10 mouse cellular contexts compared by ENCODE assay signal in genomic region chr5:139081370-139081769, GRCm38 (mm10).
DNase-seq lines count a peak whose midpoint lies in the region; ATAC-seq and TF ChIP-seq lines count a peak whose summit lies in the region.
"Had no signal": no experiment of that assay in that cellular context is flagged by ENCODE, and none has a peak within 500 bp of the region (broad histone marks: within the 10 kb centered on the region; RNA-seq: fewer than 3 reads in every experiment).

No protein-coding gene starts in this region.

- WGBS in lung, embryonic 14.5 days, result 11% methylated on average over 6 of the region's 6 CpGs
- WGBS in lung, adult 2 months, result 24% methylated on average over 6 of the region's 6 CpGs
- WGBS in heart, postnatal 0 days, result 10% methylated on average over 6 of the region's 6 CpGs

- no peak for ATAC-seq in lung, embryonic 14.5 days (ENCODE audit: insufficient read depth)
- peak; percentile 59 for ATAC-seq in heart, postnatal 0 days (ENCODE audit: insufficient read depth, low read depth)
- ATAC-seq in erythroblast, adult 5-6 weeks (replicated peaks; ENCODE audit: low FRiP score, poor library complexity, severe bottlenecking), result no peak

- peak; percentile 70 to 84 for DNase-seq in adrenal gland, adult (ENCODE audit: inconsistent age in 2 of 2, low spot score in 1 of 2)
- no peak for DNase-seq in adrenal gland, postnatal 4 days (ENCODE audit: low spot score in 2 of 2)
- peak; percentile 48 for DNase-seq in lung, embryonic 14.5 days
- DNase-seq in lung, adult 2 months, result no peak
- DNase-seq in heart, postnatal 0 days (ENCODE audit: low spot score), result peak; percentile 73
- peak; percentile 35 for DNase-seq in lung, postnatal 10 days
- no peak for DNase-seq in urinary bladder, postnatal 10 days (ENCODE audit: low spot score)
- DNase-seq: cerebellum, adult 11 months had no signal

- no peak for TF ChIP-seq CTCF in lung, embryonic 14.5 days (IDR thresholded peaks at IDR 0.05; ENCODE audit: low read depth)
- TF ChIP-seq CTCF in lung, adult 2 months (IDR thresholded peaks at IDR 0.05; ENCODE audit: insufficient read depth, low read length), result no peak
- TF ChIP-seq CTCF in heart, postnatal 0 days (IDR thresholded peaks at IDR 0.05; ENCODE audit: low read depth), result no peak

- H3K4me3 ChIP-seq in lung, embryonic 14.5 days (ENCODE audit: low read depth, low read length), result no peak overlapping the region
- H3K4me3 ChIP-seq in lung, adult 2 months (replicated peaks; ENCODE audit: extremely low read depth, low read depth, low read length), result no peak overlapping the region
- H3K4me3 ChIP-seq in heart, postnatal 0 days (ENCODE audit: low read depth, low read length), result no peak overlapping the region
- H3K4me3 ChIP-seq: forebrain, embryonic 12.5 days had no signal

- no peaks in the 10 kb centered on the region for H3K9me3 ChIP-seq in lung, embryonic 14.5 days (ENCODE audit: low read depth, low read length)
- no peaks in the 10 kb centered on the region for H3K9me3 ChIP-seq in heart, postnatal 0 days (replicated peaks; ENCODE audit: control insufficient read depth, low read length)
- H3K9me3 ChIP-seq: forebrain, embryonic 12.5 days had no signal

- TF ChIP-seq EP300 in heart, postnatal 0 days (IDR thresholded peaks at IDR 0.05; ENCODE audit: low read depth), result 0 out of 2 replicates have a peak, but pooled peaks have one; percentile 34

- no peaks in the 10 kb centered on the region for H3K36me3 ChIP-seq in lung, embryonic 14.5 days (ENCODE audit: insufficient read depth)
- H3K36me3 ChIP-seq in heart, postnatal 0 days (replicated peaks; ENCODE audit: control insufficient read depth, insufficient read depth, low read length), result no peaks in the 10 kb centered on the region
- H3K36me3 ChIP-seq: forebrain, embryonic 12.5 days had no signal

- no peak for TF ChIP-seq POLR2A in lung, adult 2 months (IDR thresholded peaks at IDR 0.05; ENCODE audit: borderline replicate concordance, extremely low read depth, low read depth, low read length)

- H3K4me1 ChIP-seq in lung, embryonic 14.5 days (ENCODE audit: insufficient read depth), result peaks cover 17% of the 10 kb centered on the region
- peaks cover 7% of the 10 kb centered on the region; the same call in 1 of the 2 replicates for H3K4me1 ChIP-seq in lung, adult 2 months (ENCODE audit: control insufficient read depth, insufficient read depth, low read length)
- H3K4me1 ChIP-seq in heart, postnatal 0 days (ENCODE audit: control insufficient read depth, insufficient read depth), result peaks cover 41% of the 10 kb centered on the region

- H3K27me3 ChIP-seq in lung, embryonic 14.5 days (ENCODE audit: insufficient read depth, low read length), result no peaks in the 10 kb centered on the region
- H3K27me3 ChIP-seq in heart, postnatal 0 days (ENCODE audit: control insufficient read depth, insufficient read depth, low read length), result no peaks in the 10 kb centered on the region
- H3K27me3 ChIP-seq: forebrain, embryonic 12.5 days had no signal

- no peak overlapping the region for H3K9ac ChIP-seq in lung, embryonic 14.5 days
- no peak overlapping the region for H3K9ac ChIP-seq in heart, postnatal 0 days (replicated peaks; ENCODE audit: low read depth, low read length)
- H3K9ac ChIP-seq: forebrain, embryonic 12.5 days had no signal

- H3K4me2 ChIP-seq in lung, embryonic 14.5 days, result no peak overlapping the region
- H3K4me2 ChIP-seq in heart, postnatal 0 days (ENCODE audit: low read depth, low read length), result no peak overlapping the region
- H3K4me2 ChIP-seq: forebrain, embryonic 12.5 days had no signal

- H3K27ac ChIP-seq in lung, embryonic 14.5 days (ENCODE audit: low read depth), result peak overlapping the region; percentile 73; the same call in 1 of the 2 replicates
- peak overlapping the region; percentile 84 for H3K27ac ChIP-seq in heart, postnatal 0 days (ENCODE audit: low read depth)
- H3K27ac ChIP-seq: forebrain, embryonic 12.5 days had no signal

Comparison
In these comparisons a context has a peak if more than half of its experiments do, and no peak if none do; other contexts are left out.
1. DNase-seq: peak in adrenal gland, adult (2 of 2), lung, embryonic 14.5 days (single experiment), heart, postnatal 0 days (single experiment) and lung, postnatal 10 days (single experiment); none in adrenal gland, postnatal 4 days (0 of 2), lung, adult 2 months (single experiment) and urinary bladder, postnatal 10 days (single experiment).